Mouse (Mus musculus): ENCODE results near the gene Gm5129.

- TF ChIP-seq CTCF (IDR thresholded peaks at IDR 0.05; ENCODE audit: extremely low read depth, insufficient read depth, low read length) (no peak), POLR2A (IDR thresholded peaks at IDR 0.05; ENCODE audit: extremely low read depth, insufficient read depth, low read length) (no peak)
Measured at GRCm38 (mm10) chr5:29725369-29725768, 10.4 kb downstream of the Gm5129 start.

Data from cortical plate, adult 2 months (tissue).